Mouse (Mus musculus) mesoderm, embryonic 11.5 days (tissue): ENCODE measurements around the gene Ilf2.

Experiments
- DNase-seq: peaks from one replicate; pipeline ENCODE4 v3.0.0-alpha.2; 2012; ENCODE audit warnings: low read depth, low spot score

Ilf2 gene

DNA sequence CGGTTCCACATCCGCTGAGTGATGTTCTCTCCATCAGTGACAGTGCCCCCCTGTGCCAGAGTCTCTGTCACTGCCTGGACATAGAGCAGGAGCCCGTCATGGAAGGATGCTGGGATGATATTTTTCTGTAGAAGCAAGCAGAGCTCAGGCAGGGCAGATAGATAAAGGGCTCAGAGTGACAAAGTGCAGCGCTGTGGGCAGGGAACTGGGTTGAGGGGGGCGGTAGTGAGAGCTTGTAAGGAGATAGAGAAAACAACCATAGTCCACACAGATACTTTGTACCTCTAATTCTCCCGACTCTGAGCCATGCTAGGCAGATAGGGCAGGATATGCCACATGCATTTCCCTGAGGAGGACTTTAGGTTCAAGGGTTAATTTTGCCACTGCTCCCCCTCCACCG, 13.3 kb upstream of the Ilf2 start:
- no peak for DNase-seq

- peak; percentile 17 for DNase-seq
Measured at GRCm38 (mm10) chr3:90464552-90465080, 11.3 kb upstream of the Ilf2 start.

DNA sequence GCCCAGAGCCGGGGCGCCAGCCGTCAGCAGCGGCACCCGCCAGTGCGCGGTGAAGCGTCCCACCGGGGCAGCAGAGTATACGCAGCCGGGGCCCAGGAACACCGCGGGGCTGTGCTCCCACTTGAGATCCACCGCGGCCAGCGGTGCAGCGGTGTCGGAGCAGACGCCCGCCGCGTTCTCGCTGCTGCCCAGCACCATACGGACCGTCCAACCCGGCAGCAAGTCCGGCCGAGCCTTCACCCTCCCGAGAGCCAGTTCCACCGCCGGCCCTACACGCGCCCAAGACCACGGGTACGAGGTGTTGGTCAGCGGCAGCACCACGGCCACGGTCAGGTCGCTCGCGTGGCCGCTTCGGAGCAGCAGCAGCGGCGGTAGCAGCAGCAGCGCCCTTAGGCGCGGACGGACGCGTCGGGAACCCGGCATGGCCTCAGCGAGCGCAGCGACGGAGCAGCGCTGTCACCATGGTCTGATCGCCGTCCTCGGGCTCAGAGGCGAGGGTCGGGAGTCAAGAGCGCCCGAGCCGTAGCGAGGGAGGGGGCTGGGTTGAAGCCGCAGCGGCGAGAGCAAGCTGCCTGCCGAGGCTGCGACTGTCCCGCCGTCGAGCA, 10.7 kb upstream of the Ilf2 start:
- DNase-seq = peak; percentile 23

DNA sequence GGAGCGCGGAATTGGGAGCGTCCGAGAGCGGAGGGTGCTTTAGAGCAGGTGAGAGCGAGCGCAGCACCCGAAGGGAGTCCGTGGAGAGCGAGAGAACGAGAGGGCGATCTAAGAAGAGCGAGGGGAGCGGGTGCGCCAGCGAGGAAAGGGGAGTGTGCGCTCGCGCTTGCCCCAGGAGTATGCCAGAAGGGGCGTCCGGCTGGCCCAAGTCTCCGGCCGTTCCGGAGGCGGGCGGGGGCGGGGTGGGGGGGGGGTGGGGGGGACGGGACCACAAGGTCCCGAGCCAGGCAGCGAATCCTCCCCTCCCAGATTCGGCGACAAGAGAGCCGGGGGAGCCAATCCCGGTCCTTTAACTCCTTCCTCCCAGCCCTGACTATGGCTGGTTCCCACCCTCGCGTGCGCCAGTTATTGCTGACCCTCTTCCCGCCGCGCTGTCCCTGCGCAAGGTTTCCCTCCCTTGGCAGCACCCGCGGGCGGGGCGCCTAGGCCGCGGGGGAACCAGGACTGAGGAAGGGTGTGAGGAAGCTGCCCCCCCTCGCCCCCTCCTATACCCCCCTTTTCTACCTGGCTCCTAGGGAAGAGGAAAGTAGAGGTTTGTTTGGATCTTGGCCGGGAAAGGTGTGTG, 10.1 kb upstream of the Ilf2 start, which contains the start of gene Npr1:
TSS of gene Npr1 (minus strand) at position 181 of the 625 bp plus-strand sequence.
- peak; percentile 44 for DNase-seq

- peak; percentile 64 for DNase-seq
Measured at GRCm38 (mm10) chr3:90466311-90466766, 9.6 kb upstream of the Ilf2 start.

DNA sequence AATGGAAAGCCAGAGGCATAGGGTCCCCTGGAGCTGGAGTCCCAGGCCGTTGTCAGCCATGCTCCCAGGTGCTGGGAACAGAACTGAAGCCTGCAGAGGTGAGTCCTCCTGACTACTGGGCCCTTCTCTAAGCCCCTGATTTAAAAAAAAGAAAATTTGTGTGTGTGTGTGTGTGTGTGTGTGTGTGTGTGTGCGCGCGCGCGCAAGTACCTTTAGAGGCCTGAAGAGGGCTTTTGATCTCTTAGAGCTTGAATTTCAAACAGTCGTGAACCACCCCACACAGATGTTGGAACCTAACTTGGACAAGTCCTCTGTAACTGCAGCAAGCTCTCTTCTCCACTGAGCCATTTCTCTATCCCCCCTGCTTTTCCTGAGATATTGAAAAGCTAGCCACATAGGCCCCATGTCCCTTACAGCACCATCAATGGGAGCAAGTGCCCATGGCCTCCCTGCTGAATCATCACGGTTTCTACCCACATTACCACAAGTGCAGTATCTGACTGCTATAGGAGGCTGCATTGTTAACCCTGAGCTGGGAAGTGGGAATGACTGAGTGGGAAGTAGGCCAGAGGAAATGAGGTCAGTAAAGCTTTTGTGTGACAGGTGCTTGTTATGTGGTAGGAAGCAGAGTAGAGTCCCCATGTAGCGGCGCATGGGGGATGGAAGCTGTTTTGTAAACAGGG, 8.2 kb upstream of the Ilf2 start:
- no peak for DNase-seq

GRCm38 (mm10) chr3:90472213-90472612, 3.7 kb upstream of the Ilf2 start:
- peak; percentile 40 for DNase-seq

- no peak for DNase-seq
Measured at GRCm38 (mm10) chr3:90475151-90475830, 635 bp upstream of the Ilf2 start.

DNA sequence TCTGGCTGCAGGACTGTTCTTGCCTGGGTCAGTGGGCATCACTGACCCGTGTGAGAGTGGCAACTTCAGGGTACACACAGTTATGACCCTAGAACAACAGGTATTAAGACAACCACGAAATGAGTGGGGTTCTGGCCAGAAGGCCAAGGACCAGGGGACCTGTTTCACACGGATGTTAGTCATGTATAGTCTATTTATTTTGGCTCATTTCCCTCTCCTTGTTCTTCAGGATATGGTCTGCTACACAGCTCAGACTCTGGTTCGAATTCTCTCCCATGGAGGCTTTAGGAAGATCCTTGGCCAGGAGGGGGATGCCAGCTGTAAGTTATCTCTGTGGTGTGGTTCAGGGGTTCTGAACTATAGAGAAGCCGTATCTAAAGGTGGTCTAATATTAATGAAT, 11.1 kb downstream of the Ilf2 start:
- no peak for DNase-seq

GRCm38 (mm10) chr3:90488576-90488975, 12.7 kb downstream of the Ilf2 start:
- DNase-seq = no peak

DNA sequence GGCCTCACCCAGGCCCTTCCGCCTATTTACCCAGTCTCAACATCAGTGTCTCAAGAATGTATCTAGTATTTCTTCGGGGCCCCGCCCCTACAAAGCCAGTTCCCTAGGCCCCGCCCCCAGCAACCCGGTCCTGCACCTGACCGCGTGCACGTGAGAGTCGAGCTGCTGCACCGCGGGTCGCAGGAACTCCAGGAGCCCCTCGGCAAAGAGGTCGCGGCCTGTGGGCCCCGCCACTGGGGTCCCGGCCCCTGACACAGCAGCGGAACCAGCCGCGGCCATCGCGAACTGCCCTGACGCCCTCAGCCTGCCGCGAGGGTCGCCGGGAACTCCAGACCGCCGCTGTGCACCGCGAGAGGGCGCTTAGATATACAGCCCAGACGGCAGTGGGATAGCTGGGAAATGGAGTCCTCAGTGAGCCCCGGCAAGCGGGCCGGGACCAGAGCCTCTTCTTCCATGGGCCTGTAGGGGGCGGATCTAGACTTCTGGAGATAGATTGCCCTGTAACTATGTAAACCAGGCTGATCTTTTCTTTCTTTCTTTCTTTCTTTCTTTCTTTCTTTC, 14.8 kb downstream of the Ilf2 start, which contains the start of gene Snapin:
TSS of gene Snapin (minus strand) at position 338 of the 561 bp plus-strand sequence.
- DNase-seq = peak; percentile 96

- DNase-seq = no peak
Measured at GRCm38 (mm10) chr3:90491350-90491749, 15.4 kb downstream of the Ilf2 start.

- no peak for DNase-seq
Measured at GRCm38 (mm10) chr3:90493831-90494540, 18.1 kb downstream of the Ilf2 start.

GRCm38 (mm10) chr3:90495850-90496525, 20.1 kb downstream of the Ilf2 start:
- no peak for DNase-seq

GRCm38 (mm10) chr3:90497597-90497996, 21.7 kb downstream of the Ilf2 start:
- DNase-seq = no peak

DNA sequence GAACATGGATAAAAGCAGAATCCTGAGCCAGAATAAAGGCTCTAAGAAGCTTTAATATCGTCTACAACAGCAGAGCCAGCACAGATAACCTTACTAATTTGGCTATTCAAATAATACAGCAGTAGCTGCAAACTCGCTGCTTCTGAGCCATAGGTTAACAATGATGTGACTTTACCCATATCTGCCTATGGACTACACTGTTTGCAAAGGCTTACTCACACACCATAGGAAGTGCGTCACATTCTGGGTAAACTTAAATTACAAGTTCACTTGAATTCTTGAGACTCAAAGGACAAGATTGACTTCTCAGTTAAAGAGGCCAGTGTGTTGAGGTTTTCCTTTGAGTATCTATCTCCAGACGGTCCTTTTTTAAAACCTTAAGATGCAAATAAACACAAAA, 27.5 kb downstream of the Ilf2 start:
- DNase-seq = no peak

- DNase-seq = no peak
Measured at GRCm38 (mm10) chr3:90505216-90505615, 29.3 kb downstream of the Ilf2 start.

DNA sequence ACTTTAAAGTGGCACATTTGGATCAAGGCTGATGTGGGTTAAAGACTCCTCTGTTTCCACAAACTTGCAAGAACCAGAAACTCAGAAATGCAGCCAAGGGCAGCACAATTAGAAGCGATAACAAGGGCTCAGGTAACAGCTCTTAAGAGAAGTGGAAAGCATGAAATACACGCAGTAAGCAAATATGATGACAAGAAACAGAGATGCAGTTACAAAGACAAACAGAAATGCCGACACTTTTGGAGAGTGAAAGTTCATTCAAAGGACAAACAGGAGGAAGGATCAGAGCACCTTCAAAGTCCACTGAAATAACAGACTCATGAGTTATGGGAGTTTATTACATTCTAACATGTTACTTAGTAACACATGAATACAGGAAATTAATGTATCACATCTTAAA, 30.4 kb downstream of the Ilf2 start:
- DNase-seq = no peak

- DNase-seq = no peak
Measured at GRCm38 (mm10) chr3:90508287-90508949, 32.5 kb downstream of the Ilf2 start.
